Mouse (Mus musculus) intestine, embryonic 14.5 days (tissue): ENCODE data around the gene Mpv17l2. TPM values are rescaled to one million over a fixed set of nuclear protein-coding genes. Genes with fewer than 3 reads are reported as not detected.

Source experiments
- ATAC-seq: fragments of 200-750 bp; cut with Nextera tagmentation; replicated peaks from 2 replicates; pipeline ENCODE4 v1.8.0; 2017; ENCODE audit warnings: low read depth, moderate number of reproducible peaks, moderate TSS enrichment, moderate library complexity; ENCODE audit not compliant: low FRiP score, low TSS enrichment
- DNase-seq: peaks from one replicate; pipeline ENCODE4 v3.0.0-alpha.2; 2018; ENCODE audit warnings: low spot score
- H3K27ac ChIP-seq: fragments of 300-500 bp; sonication (generic); 2 replicates; pipeline ENCODE4 v1.5.1; 2014; ENCODE audit warnings: low read depth, mild to moderate bottlenecking, control low read depth
- H3K27me3 ChIP-seq: fragments of 300-500 bp; sonication (generic); replicated peaks from 2 replicates; pipeline ENCODE4 v1.6.1; 2014; ENCODE audit warnings: low read length, control low read depth; ENCODE audit not compliant: control insufficient read depth, insufficient read depth
- H3K36me3 ChIP-seq: fragments of 300-500 bp; sonication (generic); 2 replicates; pipeline ENCODE4 v1.6.1; 2014; ENCODE audit warnings: low read length, control low read depth; ENCODE audit not compliant: control insufficient read depth, insufficient read depth
- H3K4me1 ChIP-seq: fragments of 300-500 bp; sonication (generic); replicated peaks from 2 replicates; pipeline ENCODE4 v1.6.1; 2014; ENCODE audit warnings: low read length, control low read depth, mixed read lengths; ENCODE audit not compliant: control insufficient read depth, insufficient read depth
- H3K4me2 ChIP-seq: fragments of 300-500 bp; sonication (generic); 2 replicates; pipeline ENCODE4 v1.6.1; 2014; ENCODE audit warnings: low read length
- H3K4me3 ChIP-seq: fragments of 300-500 bp; sonication (generic); 2 replicates; pipeline ENCODE4 v1.5.1; 2014; ENCODE audit warnings: low read depth, low read length, control low read depth, mixed read lengths
- H3K9ac ChIP-seq: fragments of 300-500 bp; sonication (generic); 2 replicates; pipeline ENCODE4 v1.6.1; 2014; ENCODE audit warnings: mild to moderate bottlenecking, low read length
- H3K9me3 ChIP-seq: fragments of 300-500 bp; sonication (generic); 2 replicates; pipeline ENCODE4 v1.6.1; 2016; ENCODE audit warnings: low read length, control low read depth; ENCODE audit not compliant: control insufficient read depth
- WGBS: fragments of 180-500 bp; shearing (Covaris S2); extraction: QIAGEN DNeasy Blood & Tissue Kit; methylation state at CpG from one replicate; pipeline ENCODE4 v1.1.7; 2014; 5-methylcytosine and 5-hydroxymethylcytosine counted together
- polyA plus RNA-seq: library from polyadenylated mRNA; unstranded; fragments of >200 nt; fragmentation: Nextera tagmentation; extraction: Ambion mirVana; gene quantifications from 2 replicates; pipeline ENCODE4 v1.2.1, GENCODE M21; 2014

The Mpv17l2 gene
- polyA plus RNA-seq, 1 experiment from 2014 or later = 59.9 TPM

DNA sequence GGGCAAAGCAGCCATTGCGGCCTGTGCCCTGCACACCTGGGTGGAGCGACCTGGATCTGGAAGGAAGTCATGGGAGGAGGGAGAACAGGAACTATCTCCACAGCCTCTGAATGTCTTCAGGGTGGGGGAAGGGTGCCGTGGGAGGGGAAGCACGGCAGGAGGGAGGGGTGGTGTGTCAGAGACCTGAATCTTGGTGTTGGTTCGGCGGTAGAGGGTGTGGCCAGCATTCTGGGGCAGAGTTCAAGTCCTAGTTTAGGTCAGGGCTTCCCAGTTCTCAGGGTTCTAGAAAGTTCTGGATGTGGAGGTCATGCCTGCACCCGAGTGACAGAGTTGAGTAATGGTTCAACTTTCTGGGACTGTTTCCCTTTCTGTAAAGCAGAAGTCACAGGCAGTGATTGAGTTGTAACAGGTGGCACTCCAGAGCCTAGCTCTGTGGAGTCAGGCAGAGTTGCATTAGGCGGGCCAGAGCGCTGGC is 40.9 kb downstream of the Mpv17l2 start:
- ATAC-seq = no peak
- Histone ChIP-seq H3K4me2 (no peak overlapping the region), H3K4me3 (no peak overlapping the region), H3K4me1 (no peaks in the 10 kb centered on the region), H3K27ac (no peak overlapping the region), H3K36me3 (no peaks in the 10 kb centered on the region), H3K9me3 (no peaks in the 10 kb centered on the region), H3K9ac (no peak overlapping the region), H3K27me3 (no peaks in the 10 kb centered on the region)
- DNase-seq = no peak
- 52% methylated on average over 9 of the region's 9 CpGs for WGBS

DNA sequence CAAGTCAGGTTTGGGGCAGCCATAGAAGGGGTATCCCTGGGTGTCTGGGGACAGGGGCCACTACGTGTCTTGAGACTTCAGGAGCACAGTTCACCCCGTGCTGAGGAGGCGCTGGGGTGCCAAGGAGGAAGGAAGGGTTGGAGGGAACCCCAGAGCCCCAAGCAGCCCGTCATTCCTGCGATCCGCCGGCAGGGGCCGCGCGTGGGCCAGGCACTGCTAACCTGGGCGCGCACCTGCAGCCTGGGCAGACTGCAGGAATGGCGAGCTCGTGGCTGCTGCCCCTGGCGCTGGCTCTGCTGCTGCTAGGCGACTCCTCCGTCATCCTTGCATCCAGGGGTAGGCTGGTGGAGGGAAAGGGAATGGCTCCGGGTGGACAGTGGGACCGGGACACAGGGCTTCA is 42.4 kb downstream of the Mpv17l2 start, which contains the start of gene Gm3336:
Gene Gm3336 (plus strand): TSS at position 247 of the 400 bp plus-strand sequence.
- Histone ChIP-seq H3K9ac (no peak within 1 kb of the TSS), H3K4me1 (no peaks in the 10 kb centered on the region), H3K4me2 (no peak within 1 kb of the TSS), H3K27me3 (no peaks in the 10 kb centered on the region), H3K27ac (no peak within 1 kb of the TSS), H3K4me3 (no peak within 1 kb of the TSS), H3K36me3 (no peaks in the 10 kb centered on the region), H3K9me3 (no peaks in the 10 kb centered on the region)
- ATAC-seq (peak; percentile 32; the same call in 1 of the 2 replicates), DNase-seq (peak; percentile 78)
- 4% methylated on average over 17 of the region's 19 CpGs for WGBS

DNA sequence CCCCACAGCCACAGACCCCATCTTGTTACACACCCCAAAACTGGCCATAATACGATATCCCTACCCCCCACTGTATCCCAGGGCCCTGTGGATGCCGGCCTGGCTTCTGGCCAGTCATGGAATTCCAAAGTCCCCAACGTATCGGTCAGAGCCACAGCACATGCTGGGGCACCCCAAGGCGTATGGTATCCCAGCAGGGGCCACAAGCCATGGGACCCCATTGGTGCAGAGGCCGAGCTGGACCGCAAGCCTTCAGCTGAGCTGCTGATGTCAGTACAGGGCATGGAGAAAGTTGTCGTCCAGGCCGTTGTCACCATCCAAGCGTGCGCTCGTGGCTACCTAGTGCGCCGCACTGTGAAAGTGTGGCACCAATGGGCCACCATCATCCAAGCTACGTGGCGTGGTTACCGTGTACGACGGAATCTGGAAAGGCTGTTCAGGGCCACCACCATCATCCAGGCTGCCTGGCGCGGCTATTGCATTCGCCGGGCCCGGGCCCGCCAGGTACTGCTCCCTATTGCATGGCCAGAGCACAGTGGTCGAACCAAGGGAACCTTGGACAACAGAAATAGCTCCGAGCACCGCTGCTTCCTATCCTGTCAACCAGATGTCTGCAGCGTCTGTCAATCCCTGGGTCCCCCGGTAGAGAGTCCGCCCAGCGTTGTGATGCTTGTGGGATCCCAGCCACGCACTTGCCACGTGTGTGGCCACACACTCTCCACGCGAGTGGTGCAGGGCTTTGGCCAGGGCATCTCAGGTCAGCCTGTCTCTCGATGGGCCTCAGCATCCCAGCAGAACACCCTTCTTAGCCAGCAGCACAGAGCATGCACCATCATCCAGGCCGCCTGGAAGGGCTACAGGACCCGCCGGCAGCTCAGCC is 44.0 kb downstream of the Mpv17l2 start:
- H3K4me3 ChIP-seq = no peak overlapping the region
- no peak for DNase-seq
- WGBS = 83% methylated on average over 40 of the region's 40 CpGs
- H3K27ac ChIP-seq = no peak overlapping the region
- no peaks in the 10 kb centered on the region for H3K4me1 ChIP-seq
- no peaks in the 10 kb centered on the region for H3K9me3 ChIP-seq
- ATAC-seq = no peak
- no peaks in the 10 kb centered on the region for H3K27me3 ChIP-seq
- no peak overlapping the region for H3K9ac ChIP-seq
- H3K4me2 ChIP-seq = no peak overlapping the region
- no peaks in the 10 kb centered on the region for H3K36me3 ChIP-seq

DNA sequence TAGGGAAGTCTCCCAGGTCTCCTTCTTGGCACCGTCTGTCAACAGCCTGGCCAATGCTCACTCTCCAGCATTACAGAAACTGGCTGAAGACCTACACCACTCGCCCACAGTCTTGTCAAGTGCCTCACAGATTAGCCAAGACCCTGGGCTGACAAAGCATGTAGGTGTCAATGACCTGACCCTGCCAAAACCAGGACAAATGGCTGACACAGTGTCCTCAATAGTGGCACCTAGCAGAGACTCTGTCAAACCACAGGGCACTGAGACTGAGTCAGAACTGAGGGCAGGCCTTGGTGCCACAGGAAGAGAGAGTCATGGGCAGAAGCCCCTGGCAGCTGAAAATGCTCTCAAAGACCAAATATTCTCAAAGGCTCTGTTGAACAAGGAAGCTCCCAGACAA is 45.7 kb downstream of the Mpv17l2 start:
- H3K4me2 ChIP-seq = no peak overlapping the region
- DNase-seq = no peak
- 54% methylated on average over 2 of the region's 2 CpGs for WGBS

DNA sequence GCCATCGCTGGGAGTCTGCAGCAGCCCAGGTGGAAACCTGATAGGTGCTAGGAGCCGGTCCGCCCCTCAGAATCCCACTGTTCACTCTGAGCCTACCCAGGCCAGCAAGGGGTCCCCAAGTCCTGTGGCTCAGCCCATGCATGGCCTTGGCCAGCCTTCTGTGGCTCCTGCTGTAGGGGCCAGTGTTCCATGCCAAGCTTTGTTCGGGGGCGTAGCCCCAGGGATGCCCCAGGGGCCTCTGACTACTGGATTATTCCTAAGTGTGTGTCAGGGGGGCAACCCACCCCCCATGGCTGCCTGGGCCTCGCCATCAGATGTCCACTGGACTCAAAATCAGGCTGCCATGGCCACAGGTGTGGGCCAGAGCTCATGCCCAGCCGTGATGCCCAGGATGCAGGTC is 46.8 kb downstream of the Mpv17l2 start:
- no peak overlapping the region for H3K4me3 ChIP-seq
- no peaks in the 10 kb centered on the region for H3K9me3 ChIP-seq
- WGBS = 79% methylated on average over 7 of the region's 7 CpGs
- DNase-seq = no peak
- no peak overlapping the region for H3K4me2 ChIP-seq
- H3K4me1 ChIP-seq = no peaks in the 10 kb centered on the region
- no peak overlapping the region for H3K27ac ChIP-seq
- no peak for ATAC-seq
- no peaks in the 10 kb centered on the region for H3K27me3 ChIP-seq
- no peaks in the 10 kb centered on the region for H3K36me3 ChIP-seq
- no peak overlapping the region for H3K9ac ChIP-seq

More for the DNA sequence above, 45.7 kb downstream of the Mpv17l2 start:
- Histone ChIP-seq H3K9me3 (no peaks in the 10 kb centered on the region), H3K9ac (no peak overlapping the region), H3K4me3 (no peak overlapping the region), H3K4me1 (no peaks in the 10 kb centered on the region), H3K27ac (no peak overlapping the region), H3K27me3 (no peaks in the 10 kb centered on the region), H3K36me3 (no peaks in the 10 kb centered on the region)
- ATAC-seq = no peak

DNA sequence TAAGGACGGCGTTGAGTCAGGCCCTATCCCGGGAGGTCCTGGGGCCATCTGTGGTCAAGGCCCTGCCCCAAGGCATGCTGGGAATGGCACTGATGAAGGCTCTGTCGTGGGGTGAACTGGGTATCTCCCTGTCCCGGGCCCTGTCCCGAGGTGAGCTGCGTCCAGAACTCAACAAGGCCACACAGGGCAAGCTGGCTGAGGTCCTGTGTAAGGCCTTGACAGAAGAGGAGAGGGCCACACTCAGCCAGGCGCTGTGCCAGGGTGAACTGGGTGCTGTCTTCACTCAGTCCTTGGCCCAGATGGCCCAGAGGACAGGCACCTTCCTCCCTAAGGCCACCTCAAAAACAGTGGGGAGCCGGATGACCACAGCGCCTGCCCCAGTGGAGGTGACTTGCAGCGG is 49.7 kb downstream of the Mpv17l2 start:
- ATAC-seq = no peak
- 85% methylated on average over 11 of the region's 11 CpGs for whole genome bisulfite sequencing
- DNase-seq = no peak

DNA sequence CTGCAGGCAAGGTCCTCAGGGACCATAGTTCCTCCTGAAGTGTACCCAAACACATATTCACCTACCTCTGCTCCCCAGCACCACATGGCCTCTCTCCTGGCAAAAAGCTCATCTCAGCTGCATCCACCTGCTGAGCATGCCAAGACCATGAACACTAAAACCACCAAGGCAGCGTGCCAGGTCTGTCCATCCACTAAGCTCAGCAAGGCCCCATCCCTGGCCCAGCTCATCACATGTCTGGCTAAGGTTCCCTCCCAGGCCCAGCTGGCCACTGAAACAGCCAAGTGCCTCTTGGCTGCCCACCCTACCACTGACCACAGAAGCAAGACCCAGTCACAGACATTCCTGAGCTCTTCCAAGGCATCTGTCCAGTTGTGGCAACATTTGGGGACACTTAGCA is 50.5 kb downstream of the Mpv17l2 start:
- no peak for ATAC-seq
- no peak overlapping the region for H3K27ac ChIP-seq
- H3K4me3 ChIP-seq = no peak overlapping the region
- H3K4me1 ChIP-seq = no peaks in the 10 kb centered on the region
- H3K9ac ChIP-seq = no peak overlapping the region
- DNase-seq = no peak
- H3K9me3 ChIP-seq = no peaks in the 10 kb centered on the region
- H3K27me3 ChIP-seq = no peaks in the 10 kb centered on the region
- no peaks in the 10 kb centered on the region for H3K36me3 ChIP-seq
- 100% methylated on average over 1 of the region's 1 CpGs for WGBS
- H3K4me2 ChIP-seq = no peak overlapping the region

More for the DNA sequence above, 49.7 kb downstream of the Mpv17l2 start:
- Histone ChIP-seq H3K4me2 (no peak overlapping the region), H3K27ac (no peak overlapping the region), H3K36me3 (no peaks in the 10 kb centered on the region), H3K4me3 (no peak overlapping the region), H3K9me3 (no peaks in the 10 kb centered on the region), H3K9ac (no peak overlapping the region), H3K27me3 (no peaks in the 10 kb centered on the region), H3K4me1 (no peaks in the 10 kb centered on the region)

DNA sequence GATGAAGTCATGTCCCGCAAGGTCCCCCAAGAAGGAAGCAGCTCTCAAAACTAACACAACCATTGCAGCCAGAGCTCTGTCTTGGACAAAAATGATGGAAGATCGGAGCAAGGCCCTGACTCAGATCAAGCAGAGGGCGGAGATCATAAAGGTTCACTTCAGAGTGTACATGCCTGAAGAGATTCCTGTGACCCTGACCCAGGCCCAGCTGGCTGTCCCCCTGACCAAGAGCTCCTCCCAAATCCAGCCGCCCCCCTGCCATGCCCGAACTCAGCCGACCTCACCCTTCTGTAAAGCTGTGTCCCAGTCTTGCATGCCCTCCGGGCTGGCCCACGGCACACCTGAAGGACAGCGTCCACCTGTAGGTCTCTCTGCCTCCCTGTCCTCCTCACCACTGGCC is 51.0 kb downstream of the Mpv17l2 start:
- WGBS = 88% methylated on average over 9 of the region's 9 CpGs
- no peak for DNase-seq
- Histone ChIP-seq H3K27ac (no peak overlapping the region), H3K4me2 (no peak overlapping the region), H3K4me3 (no peak overlapping the region), H3K9ac (no peak overlapping the region), H3K4me1 (no peaks in the 10 kb centered on the region), H3K36me3 (no peaks in the 10 kb centered on the region), H3K27me3 (no peaks in the 10 kb centered on the region), H3K9me3 (no peaks in the 10 kb centered on the region)
- no peak for ATAC-seq
